15 mouse cellular contexts compared by ENCODE assay signal in genomic region chr2:16866163-16866852, GRCm38 (mm10).
"Had no signal": no experiment of that assay in that cellular context is flagged by ENCODE, and none has a peak within 500 bp of the region (broad histone marks: within the 10 kb centered on the region; RNA-seq: fewer than 3 reads in every experiment).

No protein-coding gene starts in this region.

- H3K9ac ChIP-seq: liver, postnatal 0 days; lung, embryonic 15.5 days; midbrain, embryonic 12.5 days; midbrain, embryonic 15.5 days; neural tube, embryonic 12.5 days had no signal

- H3K4me1 ChIP-seq: lung, embryonic 15.5 days; megakaryocyte, embryonic 14.5 days; midbrain, embryonic 12.5 days; midbrain, embryonic 15.5 days; neural tube, embryonic 12.5 days had no signal

- DNase-seq: liver, postnatal 0 days; lung, adult 2 months; lung, postnatal 14 days; lung, postnatal 36 days; right cerebral cortex, postnatal 14 days; thymus, adult 18-20 months; thymus, postnatal 14 days; thymus, postnatal 36 days had no signal

- H3K4me3 ChIP-seq: lung, embryonic 15.5 days; megakaryocyte, embryonic 14.5 days; midbrain, embryonic 12.5 days; midbrain, embryonic 15.5 days; neural tube, embryonic 12.5 days had no signal

- H3K4me2 ChIP-seq: lung, embryonic 15.5 days; midbrain, embryonic 12.5 days; midbrain, embryonic 15.5 days; neural tube, embryonic 12.5 days had no signal

- H3K27ac ChIP-seq: lung, embryonic 15.5 days; macrophage; midbrain, embryonic 12.5 days; midbrain, embryonic 15.5 days; neural tube, embryonic 12.5 days had no signal

- H3K27me3 ChIP-seq: lung, embryonic 15.5 days; megakaryocyte, embryonic 14.5 days; midbrain, embryonic 12.5 days; midbrain, embryonic 15.5 days; neural tube, embryonic 12.5 days had no signal

- ATAC-seq: liver, postnatal 0 days; lung, postnatal 0 days; midbrain, embryonic 15.5 days had no signal

- H3K36me3 ChIP-seq: lung, embryonic 15.5 days; midbrain, embryonic 12.5 days; midbrain, embryonic 15.5 days; neural tube, embryonic 12.5 days had no signal

- H3K9me3 ChIP-seq: lung, embryonic 15.5 days; megakaryocyte, embryonic 14.5 days; midbrain, embryonic 12.5 days; midbrain, embryonic 15.5 days; neural tube, embryonic 12.5 days had no signal
